Mouse (Mus musculus) limb, embryonic 14.5 days (tissue): ENCODE data around the gene Zmym1. TPM values are rescaled to one million over a fixed set of nuclear protein-coding genes. Genes with fewer than 3 reads are reported as not detected.

Experiments used
- ATAC-seq: fragments of 200-750 bp; cut with Nextera tagmentation; 2 replicates; pipeline ENCODE4 v1.8.0; 2017; ENCODE audit warnings: low read depth, moderate number of reproducible peaks, moderate TSS enrichment; ENCODE audit not compliant: low FRiP score
- DNase-seq: peaks from one replicate; pipeline ENCODE4 v3.0.0-alpha.2; 2015; ENCODE audit warnings: low spot score
- H3K27ac ChIP-seq: fragments of 300-500 bp; sonication (generic); replicated peaks from 2 replicates; pipeline ENCODE4 v1.5.1; 2014; ENCODE audit warnings: low read depth, mild to moderate bottlenecking, low read length, moderate library complexity, mixed read lengths
- H3K27me3 ChIP-seq: fragments of 300-500 bp; sonication (generic); 2 replicates; pipeline ENCODE4 v1.6.1; 2014; ENCODE audit warnings: low read length, mixed read lengths; ENCODE audit not compliant: control insufficient read depth, insufficient read depth
- H3K36me3 ChIP-seq: fragments of 300-500 bp; sonication (generic); 2 replicates; pipeline ENCODE4 v1.6.1; 2014; ENCODE audit warnings: mild to moderate bottlenecking, low read length, moderate library complexity, mixed read lengths; ENCODE audit not compliant: control insufficient read depth, insufficient read depth
- H3K4me1 ChIP-seq: fragments of 300-500 bp; sonication (generic); 2 replicates; pipeline ENCODE4 v1.6.1; 2014; ENCODE audit warnings: antibody characterized with exemption, low read length, mixed read lengths; ENCODE audit not compliant: control insufficient read depth, insufficient read depth
- H3K4me2 ChIP-seq: fragments of 300-500 bp; sonication (generic); replicated peaks from 2 replicates; pipeline ENCODE4 v1.6.1; 2014; ENCODE audit warnings: low read depth, mild to moderate bottlenecking, low read length, moderate library complexity; ENCODE audit not compliant: severe bottlenecking
- H3K4me3 ChIP-seq: fragments of 300-500 bp; sonication (generic); replicated peaks from 2 replicates; pipeline ENCODE4 v1.5.1; 2014; ENCODE audit warnings: low read length
- H3K9ac ChIP-seq: fragments of 300-500 bp; sonication (generic); 2 replicates; pipeline ENCODE4 v1.6.1; 2014; ENCODE audit warnings: mild to moderate bottlenecking, low read depth, low read length, moderate library complexity; ENCODE audit not compliant: severe bottlenecking
- H3K9me3 ChIP-seq: fragments of 300-500 bp; sonication (generic); 2 replicates; pipeline ENCODE4 v1.6.1; 2016; ENCODE audit warnings: low read length; ENCODE audit not compliant: control insufficient read depth
- POLR2A ChIP-seq: fragments of 200-500 bp; IDR thresholded peaks from 2 replicates; pipeline ENCODE4 v1.8.0; 2012; ENCODE audit warnings: inconsistent platforms, mild to moderate bottlenecking, moderate library complexity, borderline replicate concordance; ENCODE audit not compliant: insufficient read depth, insufficient read length; ENCODE audit errors: extremely low read depth
- WGBS: fragments of 180-500 bp; shearing (Covaris S2); extraction: QIAGEN DNeasy Blood & Tissue Kit; methylation state at CpG from one replicate; pipeline ENCODE4 v1.1.7; 2014; 5-methylcytosine and 5-hydroxymethylcytosine counted together
- polyA plus RNA-seq, 2 experiments: library from polyadenylated mRNA; depleted of rRNA in 1 of 2; stranded (reverse) in 1 of 2; unstranded in 1 of 2; fragments of >200 nt; fragmentation: Nextera tagmentation in 1 of 2; extraction: Ambion mirVana in 1 of 2; gene quantifications; 2 replicates each; pipeline versions ENCODE4 v1.2.1 to v1.2.3; 2012 to 2014

The Zmym1 gene
- polyA plus RNA-seq, 2 experiments = 11.5 to 23.3 TPM

- WGBS = 83% methylated on average over 1 of the region's 1 CpGs
- ATAC-seq = no peak
These were observed 24.8 kb upstream of the Zmym1 start for GRCm38 (mm10) chr4:127085761-127086160.

GRCm38 (mm10) chr4:127083131-127083530, 22.2 kb upstream of the Zmym1 start:
- Histone ChIP-seq H3K4me1 (peaks cover 2% of the 10 kb centered on the region), H3K27me3 (no peaks in the 10 kb centered on the region), H3K4me2 (no peak overlapping the region), H3K9me3 (no peaks in the 10 kb centered on the region), H3K36me3 (peaks cover 4% of the 10 kb centered on the region; the same call in 1 of the 2 replicates), H3K4me3 (no peak overlapping the region), H3K9ac (no peak overlapping the region), H3K27ac (no peak overlapping the region)
- no peak for ATAC-seq
- WGBS = 85% methylated on average over 2 of the region's 2 CpGs
- DNase-seq = no peak
- TF ChIP-seq POLR2A = no peak

More at GRCm38 (mm10) chr4:127085761-127086160, 24.8 kb upstream of the Zmym1 start:
- H3K4me3 ChIP-seq = no peak overlapping the region
- H3K27me3 ChIP-seq = no peaks in the 10 kb centered on the region
- DNase-seq = no peak
- no peak overlapping the region for H3K9ac ChIP-seq
- no peak for TF ChIP-seq POLR2A
- no peak overlapping the region for H3K4me2 ChIP-seq
- no peaks in the 10 kb centered on the region for H3K4me1 ChIP-seq
- H3K27ac ChIP-seq = no peak overlapping the region
- no peaks in the 10 kb centered on the region for H3K9me3 ChIP-seq
- H3K36me3 ChIP-seq = peaks cover 17% of the 10 kb centered on the region; the same call in 1 of the 2 replicates

DNA sequence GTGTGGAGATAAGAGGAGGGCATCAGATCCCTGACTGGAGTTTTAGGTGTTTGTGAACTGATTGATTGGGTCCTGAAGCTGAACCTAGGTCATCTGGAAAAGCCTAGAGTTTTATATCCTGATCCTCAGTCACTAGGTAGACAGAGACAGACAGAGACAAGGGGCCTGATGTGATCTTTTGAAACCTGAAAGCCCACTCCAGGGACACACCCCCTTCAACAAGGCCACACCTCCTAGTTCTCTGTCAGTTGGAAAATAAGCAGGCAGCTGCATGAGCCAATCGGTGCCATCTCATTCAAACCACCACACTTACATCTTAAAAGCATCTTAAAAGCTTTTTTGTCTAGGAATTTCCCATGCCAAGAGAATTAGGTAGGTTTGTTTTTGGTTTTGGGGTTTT, 19.9 kb upstream of the Zmym1 start:
- no peak overlapping the region for H3K9ac ChIP-seq
- no peak for DNase-seq
- WGBS = 32% methylated on average over 1 of the region's 1 CpGs
- peaks cover 6% of the 10 kb centered on the region for H3K4me1 ChIP-seq
- H3K36me3 ChIP-seq = peaks cover 4% of the 10 kb centered on the region; the same call in 1 of the 2 replicates
- H3K27me3 ChIP-seq = no peaks in the 10 kb centered on the region
- TF ChIP-seq POLR2A = no peak
- no peak for ATAC-seq
- H3K9me3 ChIP-seq = no peaks in the 10 kb centered on the region
- H3K4me3 ChIP-seq = no peak overlapping the region
- no peak overlapping the region for H3K4me2 ChIP-seq
- H3K27ac ChIP-seq = no peak overlapping the region

- H3K36me3 ChIP-seq = peaks cover 4% of the 10 kb centered on the region; the same call in 1 of the 2 replicates
- no peaks in the 10 kb centered on the region for H3K27me3 ChIP-seq
- H3K27ac ChIP-seq = peak within 1 kb of the TSS; percentile 73
- DNase-seq (peak; percentile 96), ATAC-seq (peak; percentile 97)
- peak; percentile 57; the same call in 1 of the 2 replicates for TF ChIP-seq POLR2A
- no peaks in the 10 kb centered on the region for H3K9me3 ChIP-seq
- 2% methylated on average over 46 of the region's 46 CpGs for WGBS
- peak within 1 kb of the TSS; percentile 56 for H3K4me3 ChIP-seq
- peaks cover 6% of the 10 kb centered on the region for H3K4me1 ChIP-seq
- peak within 1 kb of the TSS; percentile 70 for H3K9ac ChIP-seq
- peak within 1 kb of the TSS; percentile 59 for H3K4me2 ChIP-seq
These were observed 16.1 kb upstream of the Zmym1 start, which contains the start of gene Zmym6 for GRCm38 (mm10) chr4:127076875-127077548. Gene Zmym6 (plus strand): TSS chr4:127077383.

- no peak overlapping the region for H3K27ac ChIP-seq
- peaks cover 6% of the 10 kb centered on the region for H3K4me1 ChIP-seq
- H3K9me3 ChIP-seq = no peaks in the 10 kb centered on the region
- H3K4me2 ChIP-seq = no peak overlapping the region
- no peak for DNase-seq
- H3K9ac ChIP-seq = no peak overlapping the region
- WGBS = 63% methylated on average over 1 of the region's 1 CpGs
- H3K36me3 ChIP-seq = no peaks in the 10 kb centered on the region
- no peak overlapping the region for H3K4me3 ChIP-seq
- no peaks in the 10 kb centered on the region for H3K27me3 ChIP-seq
- ATAC-seq = no peak
- no peak for TF ChIP-seq POLR2A
These were observed 14.0 kb upstream of the Zmym1 start for GRCm38 (mm10) chr4:127074915-127075314.
